Mouse (Mus musculus): ENCODE measurements around the gene Snx22.

DNA sequence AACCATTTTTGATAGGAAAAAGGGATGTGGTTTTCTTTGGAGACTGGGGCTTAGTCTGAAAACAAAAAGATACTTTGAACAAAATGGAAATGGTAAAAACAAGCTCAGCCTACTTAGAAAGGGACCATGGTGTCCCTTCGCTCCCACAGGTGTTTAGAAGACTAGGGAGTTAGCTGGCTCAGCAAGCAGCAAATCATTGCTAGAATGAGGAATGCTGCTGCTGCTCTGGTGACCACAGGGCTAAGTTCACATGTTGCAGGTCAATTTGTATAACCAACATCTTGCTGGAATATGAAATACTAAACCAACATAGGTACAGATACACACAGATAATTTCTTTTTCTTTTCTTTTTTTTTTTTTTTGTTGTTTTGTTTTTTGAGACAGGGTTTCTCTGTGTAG, 40.1 kb upstream of the Snx22 start:
- TF ChIP-seq CTCF (IDR thresholded peaks at IDR 0.05; ENCODE audit: borderline replicate concordance, extremely low read depth, insufficient read depth, insufficient read length) (no peak), POLR2A (IDR thresholded peaks at IDR 0.05; ENCODE audit: borderline replicate concordance, extremely low read depth, insufficient read depth, insufficient read length, poor library complexity, severe bottlenecking) (no peak)
